Mouse (Mus musculus) ES-E14 (cell line): ENCODE measurements around the gene 4933411K16Rik. TPM values are rescaled to one million over a fixed set of nuclear protein-coding genes. Genes with fewer than 3 reads are reported as not detected.

ENCODE experiments used
- DNase-seq: peaks from one replicate; pipeline ENCODE4 v3.0.0-alpha.2; 2013; ENCODE audit warnings: low read depth, low spot score
- H3K27ac ChIP-seq: 2 replicates; pipeline ENCODE4 v1.5.1; 2012; ENCODE audit warnings: low read depth, mild to moderate bottlenecking, low read length, moderate library complexity, mixed read lengths; ENCODE audit not compliant: poor library complexity, insufficient read depth, severe bottlenecking
- H3K36me3 ChIP-seq: 2 replicates; pipeline ENCODE4 v1.6.1; 2012; ENCODE audit warnings: mild to moderate bottlenecking, low read length, moderate library complexity, mixed read lengths; ENCODE audit not compliant: control insufficient read depth, poor library complexity, insufficient read depth, severe bottlenecking
- H3K4me1 ChIP-seq, 2 experiments: fragments of 150-350 bp in 1 of 2; sonication (generic) in 1 of 2; 2 replicates each; pipeline ENCODE4 v1.6.1; 2012; ENCODE audit warnings: low read length in 2 of 2, mild to moderate bottlenecking in 1 of 2, mixed read lengths in 1 of 2; ENCODE audit not compliant: control insufficient read depth in 2 of 2, insufficient read depth in 2 of 2, poor library complexity in 1 of 2
- H3K4me3 ChIP-seq, 2 experiments: fragments of 150-350 bp in 1 of 2; sonication (generic) in 1 of 2; 2 replicates each; pipeline ENCODE4 v1.5.1; 2012; ENCODE audit warnings: low read length in 2 of 2, low read depth in 1 of 2, mild to moderate bottlenecking in 1 of 2, mixed read lengths in 1 of 2; ENCODE audit not compliant: insufficient read depth in 1 of 2, poor library complexity in 1 of 2, severe bottlenecking in 1 of 2
- H3K9ac ChIP-seq: 2 replicates; pipeline ENCODE4 v1.6.1; 2012; ENCODE audit warnings: low read depth, mild to moderate bottlenecking, low read length, mixed read lengths; ENCODE audit not compliant: poor library complexity, insufficient read depth, severe bottlenecking
- H3K9me3 ChIP-seq: fragments of 150-350 bp; sonication (generic); 2 replicates; pipeline ENCODE4 v1.6.1; 2012; ENCODE audit warnings: low read depth, mild to moderate bottlenecking, low read length; ENCODE audit not compliant: control insufficient read depth, insufficient read depth
- CHD2 ChIP-seq: IDR thresholded peaks from 2 replicates; pipeline ENCODE4 v1.6.1; 2014; ENCODE audit warnings: mild to moderate bottlenecking, low read depth, low read length, inconsistent platforms
- HCFC1 ChIP-seq: IDR thresholded peaks from 2 replicates; pipeline ENCODE4 v1.6.1; 2012; ENCODE audit warnings: low read length, inconsistent platforms, borderline replicate concordance; ENCODE audit not compliant: insufficient read depth
- MAFK ChIP-seq: IDR thresholded peaks from 2 replicates; pipeline ENCODE4 v1.6.1; 2014; ENCODE audit warnings: mild to moderate bottlenecking, low read depth, low read length, inconsistent platforms; ENCODE audit not compliant: insufficient read depth
- ZC3H11A ChIP-seq: IDR thresholded peaks from 2 replicates; pipeline ENCODE4 v1.6.1; 2012; ENCODE audit warnings: low read depth, mild to moderate bottlenecking, inconsistent platforms, low read length, borderline replicate concordance
- ZNF384 ChIP-seq: IDR thresholded peaks from 2 replicates; pipeline ENCODE4 v1.6.1; 2012; ENCODE audit warnings: low read depth, low read length, inconsistent platforms
- in situ Hi-C, 2 experiments: fragments of 600-800 bp; cut with MboI; formaldehyde crosslinking; loops; one replicate each; pipeline ENCODE4 v1.15.1; 2025; ENCODE audit warnings: low sequenced_read_pairs in 2 of 2, inconsistent platforms in 1 of 2; ENCODE audit not compliant: unreplicated experiment in 2 of 2
- total RNA-seq: library from RNA; depleted of rRNA; stranded (reverse); fragments of 300-350 nt; gene quantifications from 2 replicates; pipeline ENCODE4 v1.2.3, GENCODE M21; 2012

The 4933411K16Rik gene
- total RNA-seq, 1 experiment = 0.62 TPM

DNA sequence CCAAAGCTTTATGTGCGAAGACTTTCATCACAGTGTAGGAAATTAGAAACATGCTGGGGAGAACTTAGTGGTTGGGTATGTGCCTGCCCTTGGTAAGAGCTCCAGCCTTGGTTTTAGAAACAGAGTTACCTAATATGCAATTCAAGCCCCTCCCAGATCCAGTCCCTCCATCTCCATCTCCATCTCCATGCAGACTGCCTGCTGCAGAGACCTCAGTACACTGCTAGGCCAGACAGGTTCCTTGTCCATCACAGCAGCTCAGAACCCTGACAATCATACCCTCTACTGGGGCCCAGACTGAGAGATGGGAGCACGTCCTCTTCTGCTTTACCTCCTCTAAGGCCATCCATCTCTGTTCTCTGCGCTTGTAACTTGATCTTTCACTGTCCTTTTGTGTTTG is 43.5 kb upstream of the 4933411K16Rik start:
- TF ChIP-seq ZNF384 (no peak), HCFC1 (no peak), MAFK (no peak), CHD2 (no peak), ZC3H11A (no peak)
- peak overlapping the region; percentile 17; the same call in 1 of the 2 replicates for H3K27ac ChIP-seq
- H3K4me3 ChIP-seq = no peak overlapping the region
- H3K9ac ChIP-seq = no peak overlapping the region; the same call in 1 of the 2 replicates
- in situ Hi-C loops = no loop called here
- H3K9me3 ChIP-seq = no peaks in the 10 kb centered on the region
- peaks cover 3% of the 10 kb centered on the region; the same call in 1 of the 2 replicates for H3K36me3 ChIP-seq
- DNase-seq = no peak
- H3K4me1 ChIP-seq = peaks cover 3 to 21% of the 10 kb centered on the region in 2 experiments; a peak in 3 of 4 replicates

DNA sequence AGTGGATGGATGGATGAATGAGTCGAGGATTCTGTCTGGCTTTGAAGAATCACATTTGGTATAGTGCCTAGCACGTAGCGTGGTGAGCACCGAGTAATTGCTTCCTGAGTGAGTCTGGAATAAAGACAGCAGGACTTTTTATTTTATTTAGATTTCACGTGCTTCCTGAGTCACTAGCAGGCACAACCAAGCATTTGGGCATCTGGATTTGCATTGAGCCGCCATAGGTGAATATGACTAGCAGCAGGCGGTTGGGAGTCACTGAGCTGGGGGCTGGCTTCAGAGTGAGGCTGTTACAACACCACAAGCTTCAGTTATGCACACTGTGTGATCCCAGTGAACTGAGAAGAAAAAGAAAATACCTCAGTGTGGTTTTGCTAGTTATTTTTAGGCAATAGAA is 43.0 kb upstream of the 4933411K16Rik start:
- no peaks in the 10 kb centered on the region for H3K9me3 ChIP-seq
- TF ChIP-seq CHD2 (no peak), HCFC1 (no peak), ZNF384 (no peak), MAFK (no peak), ZC3H11A (no peak)
- H3K4me1 ChIP-seq = peaks cover 3 to 21% of the 10 kb centered on the region in 2 experiments; a peak in 3 of 4 replicates
- H3K4me3 ChIP-seq = no peak overlapping the region
- H3K36me3 ChIP-seq = peaks cover 3% of the 10 kb centered on the region; the same call in 1 of the 2 replicates
- no peak for DNase-seq
- H3K9ac ChIP-seq = no peak overlapping the region; the same call in 1 of the 2 replicates
- H3K27ac ChIP-seq = peak overlapping the region; percentile 17; the same call in 1 of the 2 replicates
- in situ Hi-C loops = no loop called here

DNA sequence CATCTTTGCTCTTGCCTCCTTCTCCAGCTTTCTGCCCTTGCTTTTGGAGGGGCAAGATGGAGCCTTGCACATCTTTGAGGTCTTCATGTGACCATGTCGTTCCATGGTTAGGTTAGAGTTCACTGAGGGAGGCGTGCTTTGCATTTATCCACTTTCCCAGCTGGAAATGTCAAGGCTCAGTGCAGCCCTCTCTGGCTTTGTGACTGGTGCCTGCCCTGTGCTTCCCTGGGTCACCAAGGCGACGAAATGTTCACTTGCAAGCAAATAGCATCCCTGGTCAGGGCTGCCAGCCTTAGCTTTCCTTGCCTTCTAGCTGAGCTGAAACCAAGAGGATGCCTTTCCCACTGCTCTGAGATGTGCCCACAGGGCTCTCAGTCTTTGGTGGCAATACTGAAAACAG is 41.6 kb upstream of the 4933411K16Rik start:
- H3K4me1 ChIP-seq = peaks cover 3 to 23% of the 10 kb centered on the region in 2 experiments; a peak in 3 of 4 replicates
- H3K9me3 ChIP-seq = no peaks in the 10 kb centered on the region
- no peak for DNase-seq
- no peak overlapping the region for H3K27ac ChIP-seq
- no peak for TF ChIP-seq ZC3H11A
- TF ChIP-seq MAFK = no peak
- no peak for TF ChIP-seq HCFC1
- no peak for TF ChIP-seq ZNF384
- no peak for TF ChIP-seq CHD2
- peaks cover 3% of the 10 kb centered on the region; the same call in 1 of the 2 replicates for H3K36me3 ChIP-seq
- in situ Hi-C loops = no loop called here
- H3K4me3 ChIP-seq = no peak overlapping the region
- no peak overlapping the region for H3K9ac ChIP-seq

DNA sequence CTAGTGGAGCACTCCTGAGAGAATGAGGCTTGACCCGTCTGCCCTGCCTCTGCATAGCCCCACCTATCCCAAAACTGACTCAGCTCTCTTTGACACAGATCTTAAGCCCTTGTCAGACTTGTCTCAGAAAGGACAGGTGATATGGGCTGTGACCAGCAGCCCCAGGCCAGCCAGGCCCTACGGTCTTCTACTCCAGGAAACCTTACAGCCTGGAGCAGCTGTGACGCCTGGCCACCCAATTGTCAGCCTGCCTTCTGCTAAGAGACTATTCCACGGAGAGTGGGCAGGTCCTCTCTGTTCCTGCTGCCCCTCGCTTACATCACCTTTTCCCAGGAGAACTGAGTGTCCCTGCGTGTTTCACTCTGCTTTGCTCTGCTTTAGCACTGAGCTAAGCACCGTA is 40.9 kb upstream of the 4933411K16Rik start:
- no peak overlapping the region for H3K9ac ChIP-seq
- H3K4me1 ChIP-seq = peaks cover 3 to 23% of the 10 kb centered on the region in 2 experiments; a peak in 3 of 4 replicates
- H3K27ac ChIP-seq = no peak overlapping the region
- no peak overlapping the region for H3K4me3 ChIP-seq
- no peak for DNase-seq
- TF ChIP-seq ZC3H11A (no peak), HCFC1 (no peak), MAFK (no peak), CHD2 (no peak), ZNF384 (no peak)
- H3K36me3 ChIP-seq = peaks cover 3% of the 10 kb centered on the region; the same call in 1 of the 2 replicates
- no peaks in the 10 kb centered on the region for H3K9me3 ChIP-seq
- in situ Hi-C loops = no loop called here

DNA sequence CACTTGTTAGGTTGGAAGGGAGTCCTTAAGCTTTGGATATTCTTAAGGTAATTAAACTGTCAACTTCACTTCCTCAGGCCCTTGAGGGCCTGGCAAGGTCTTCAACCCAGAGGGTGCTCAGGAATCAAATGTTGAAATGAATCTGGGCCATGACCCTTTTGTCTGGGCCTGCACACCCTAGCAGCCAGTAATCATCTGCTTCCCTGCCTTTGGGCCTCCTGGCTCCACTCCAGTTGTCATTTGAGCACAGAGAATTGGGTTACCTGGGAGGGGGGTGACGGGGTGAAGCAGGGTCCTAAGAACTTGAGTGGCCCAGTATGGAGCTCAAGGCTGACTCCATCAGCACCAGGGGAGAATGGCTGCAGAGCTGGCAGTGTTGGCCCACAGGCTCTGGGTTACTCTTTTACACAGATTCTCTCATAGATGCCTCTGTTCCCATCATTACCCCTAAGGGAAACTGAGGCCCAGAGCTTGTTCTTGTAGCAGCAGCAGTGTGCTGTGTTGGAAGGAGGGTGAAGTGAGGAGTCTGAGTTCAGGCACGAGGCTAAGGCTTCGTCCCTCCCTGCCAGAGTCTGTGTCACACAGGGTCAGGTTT is 37.7 kb upstream of the 4933411K16Rik start:
- Histone ChIP-seq H3K4me1 (peaks cover 0 to 11% of the 10 kb centered on the region in 2 experiments; a peak in 2 of 4 replicates), H3K9ac (no peak overlapping the region), H3K9me3 (no peaks in the 10 kb centered on the region), H3K4me3 (no peak overlapping the region), H3K27ac (no peak overlapping the region), H3K36me3 (peaks cover 3% of the 10 kb centered on the region; the same call in 1 of the 2 replicates)
- in situ Hi-C loops = no loop called here
- no peak for TF ChIP-seq CHD2
- TF ChIP-seq HCFC1 = no peak
- no peak for TF ChIP-seq ZC3H11A
- TF ChIP-seq MAFK = no peak
- TF ChIP-seq ZNF384 = no peak
- DNase-seq = no peak
